Mouse (Mus musculus) kidney, embryonic 14.5 days (tissue): ENCODE results near the gene Adck1. TPM values are rescaled to one million over a fixed set of nuclear protein-coding genes. Genes with fewer than 3 reads are reported as not detected.
"Not testable (repeated sequence)": the region's sequence is repeated elsewhere in the genome, so short reads cannot be mapped to it uniquely, and the experiment has no call there.

Experiments
- ATAC-seq: fragments of 200-750 bp; cut with Nextera tagmentation; 2 replicates; pipeline ENCODE4 v1.8.0; 2017; ENCODE audit warnings: moderate number of reproducible peaks, mild to moderate bottlenecking, moderate TSS enrichment, moderate library complexity; ENCODE audit not compliant: low FRiP score, low TSS enrichment
- H3K27ac ChIP-seq: fragments of 300-500 bp; sonication (generic); 2 replicates; pipeline ENCODE4 v1.5.1; 2014; ENCODE audit warnings: low read depth, mild to moderate bottlenecking, low read length, moderate library complexity, mixed read lengths
- H3K27me3 ChIP-seq: fragments of 300-500 bp; sonication (generic); 2 replicates; pipeline ENCODE4 v1.6.1; 2014; ENCODE audit warnings: mild to moderate bottlenecking, low read length; ENCODE audit not compliant: control insufficient read depth, insufficient read depth
- H3K36me3 ChIP-seq: fragments of 300-500 bp; sonication (generic); 2 replicates; pipeline ENCODE4 v1.6.1; 2014; ENCODE audit warnings: low read length, mixed read lengths; ENCODE audit not compliant: control insufficient read depth, insufficient read depth
- H3K4me1 ChIP-seq: fragments of 300-500 bp; sonication (generic); 2 replicates; pipeline ENCODE4 v1.6.1; 2014; ENCODE audit warnings: low read length, mixed read lengths; ENCODE audit not compliant: control insufficient read depth, insufficient read depth
- H3K4me2 ChIP-seq: fragments of 300-500 bp; sonication (generic); replicated peaks from 2 replicates; pipeline ENCODE4 v1.6.1; 2014; ENCODE audit warnings: low read depth, mild to moderate bottlenecking, low read length
- H3K4me3 ChIP-seq: fragments of 300-500 bp; sonication (generic); 2 replicates; pipeline ENCODE4 v1.5.1; 2014; ENCODE audit warnings: mild to moderate bottlenecking, low read length
- H3K9ac ChIP-seq: fragments of 300-500 bp; sonication (generic); 2 replicates; pipeline ENCODE4 v1.6.1; 2014; ENCODE audit warnings: low read depth, mild to moderate bottlenecking, low read length, moderate library complexity
- H3K9me3 ChIP-seq: fragments of 300-500 bp; sonication (generic); 2 replicates; pipeline ENCODE4 v1.6.1; 2016; ENCODE audit warnings: low read length; ENCODE audit not compliant: control insufficient read depth
- WGBS: fragments of 180-500 bp; shearing (Covaris S2); extraction: QIAGEN DNeasy Blood & Tissue Kit; methylation state at CpG from one replicate; pipeline ENCODE4 v1.1.7; 2014; 5-methylcytosine and 5-hydroxymethylcytosine counted together
- polyA plus RNA-seq: library from polyadenylated mRNA; unstranded; fragments of >200 nt; fragmentation: Nextera tagmentation; extraction: Ambion mirVana; gene quantifications from 2 replicates; pipeline ENCODE4 v1.2.1, GENCODE M21; 2014

The Adck1 gene
- polyA plus RNA-seq, 1 experiment from 2014 or later, result 17.3 TPM

DNA sequence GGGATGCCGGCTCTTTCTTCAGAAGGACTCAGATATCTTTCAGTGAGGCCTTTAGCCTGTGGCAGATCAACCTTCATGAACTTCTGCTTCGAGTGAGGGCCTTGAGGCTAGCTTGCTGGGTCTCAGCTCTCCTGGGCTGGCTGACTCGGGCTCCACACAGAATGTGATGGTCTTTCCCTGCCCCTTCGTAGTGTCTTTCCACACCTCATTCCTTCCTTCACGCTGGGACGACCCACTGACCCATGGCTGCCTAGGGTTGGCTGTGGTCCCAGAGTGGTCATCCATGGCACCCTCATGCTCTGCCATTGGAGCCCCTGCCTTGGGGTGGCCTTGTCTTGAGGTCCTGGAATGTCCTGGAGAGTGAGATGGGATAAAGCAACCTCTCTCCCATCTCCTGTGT lies 100.7 kb downstream of the Adck1 start:
- Histone ChIP-seq H3K27me3 (no peaks in the 10 kb centered on the region), H3K27ac (no peak overlapping the region), H3K4me2 (no peak overlapping the region), H3K4me1 (no peaks in the 10 kb centered on the region), H3K4me3 (no peak overlapping the region), H3K9ac (no peak overlapping the region), H3K9me3 (no peaks in the 10 kb centered on the region), H3K36me3 (0 out of 2 replicates have a peak, but pooled peaks cover 2% of the 10 kb centered on the region)
- 91% methylated on average over 6 of the region's 6 CpGs for WGBS
- ATAC-seq, result no peak

GRCm38 (mm10) chr12:88463588-88464290 lies 103.4 kb downstream of the Adck1 start:
- H3K4me3 ChIP-seq, result no peak overlapping the region
- ATAC-seq, result peak; percentile 93
- H3K27me3 ChIP-seq, result no peaks in the 10 kb centered on the region
- no peaks in the 10 kb centered on the region for H3K9me3 ChIP-seq
- no peak overlapping the region for H3K9ac ChIP-seq
- no peak overlapping the region for H3K4me2 ChIP-seq
- no peak overlapping the region for H3K27ac ChIP-seq
- 67% methylated on average over 10 of the region's 10 CpGs for WGBS
- H3K4me1 ChIP-seq, result no peaks in the 10 kb centered on the region
- 0 out of 2 replicates have a peak, but pooled peaks cover 2% of the 10 kb centered on the region for H3K36me3 ChIP-seq

DNA sequence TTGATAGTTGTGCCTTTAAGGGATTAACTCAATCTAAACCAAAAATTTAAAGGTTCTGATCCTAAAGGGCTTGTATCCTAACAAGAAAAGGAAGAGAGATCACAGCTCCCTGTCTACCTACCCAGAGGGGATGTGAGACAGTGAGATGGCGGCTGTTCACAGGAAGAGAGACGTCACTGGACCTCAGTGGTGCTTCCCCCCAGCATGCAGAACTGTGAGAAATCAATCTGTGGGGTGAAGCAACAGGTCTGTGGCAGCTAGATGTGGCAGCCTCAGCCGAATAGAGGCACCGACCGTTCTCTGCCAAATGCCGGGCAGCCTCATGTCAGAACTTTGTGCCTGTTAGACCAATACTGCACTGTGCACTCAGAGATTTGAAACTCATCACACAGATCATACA lies 106.4 kb downstream of the Adck1 start:
- Histone ChIP-seq H3K4me1 (no peaks in the 10 kb centered on the region), H3K9ac (no peak overlapping the region), H3K4me3 (no peak overlapping the region), H3K9me3 (no peaks in the 10 kb centered on the region), H3K27me3 (no peaks in the 10 kb centered on the region), H3K27ac (no peak overlapping the region), H3K36me3 (no peaks in the 10 kb centered on the region), H3K4me2 (no peak overlapping the region)
- 83% methylated on average over 6 of the region's 6 CpGs for WGBS
- ATAC-seq, result no peak

DNA sequence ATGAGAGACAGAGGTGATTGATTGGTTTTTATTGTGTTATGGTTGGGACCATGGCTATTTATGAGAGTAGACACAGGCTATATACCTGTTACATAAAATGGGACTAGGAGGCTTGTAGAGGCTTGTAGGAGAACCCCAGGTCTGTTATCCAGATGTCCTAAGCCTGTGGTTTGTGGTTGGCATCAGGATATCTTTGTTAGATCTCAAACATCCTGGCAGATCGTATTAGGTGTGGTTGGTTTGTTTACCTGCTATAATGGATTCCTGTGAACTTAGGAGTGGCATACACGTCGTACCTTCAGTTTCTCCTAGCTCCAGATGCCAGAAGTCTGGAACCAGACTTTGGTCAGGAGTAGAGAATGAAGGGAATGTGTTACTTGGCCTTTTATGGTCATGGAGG lies 106.9 kb downstream of the Adck1 start:
- WGBS, result 82% methylated on average over 3 of the region's 3 CpGs
- Histone ChIP-seq H3K4me2 (no peak overlapping the region), H3K4me3 (no peak overlapping the region)

GRCm38 (mm10) chr12:88467935-88468465 lies 107.6 kb downstream of the Adck1 start:
- no peaks in the 10 kb centered on the region for H3K9me3 ChIP-seq
- no peak for ATAC-seq
- no peaks in the 10 kb centered on the region for H3K27me3 ChIP-seq
- no peak overlapping the region for H3K4me2 ChIP-seq
- no peak overlapping the region for H3K9ac ChIP-seq
- H3K36me3 ChIP-seq, result no peaks in the 10 kb centered on the region
- no peaks in the 10 kb centered on the region for H3K4me1 ChIP-seq
- no peak overlapping the region for H3K27ac ChIP-seq
- no peak overlapping the region for H3K4me3 ChIP-seq
- 73% methylated on average over 5 of the region's 5 CpGs for WGBS

More for the DNA sequence above, 106.9 kb downstream of the Adck1 start:
- no peak for ATAC-seq
- H3K27me3 ChIP-seq, result no peaks in the 10 kb centered on the region
- no peak overlapping the region for H3K9ac ChIP-seq
- no peaks in the 10 kb centered on the region for H3K36me3 ChIP-seq
- no peaks in the 10 kb centered on the region for H3K9me3 ChIP-seq
- H3K4me1 ChIP-seq, result no peaks in the 10 kb centered on the region
- H3K27ac ChIP-seq, result no peak overlapping the region

GRCm38 (mm10) chr12:88468691-88469090 lies 108.3 kb downstream of the Adck1 start:
- Histone ChIP-seq H3K27me3 (no peaks in the 10 kb centered on the region), H3K36me3 (no peaks in the 10 kb centered on the region), H3K4me3 (no peak overlapping the region), H3K4me2 (no peak overlapping the region), H3K4me1 (no peaks in the 10 kb centered on the region), H3K9ac (no peak overlapping the region), H3K27ac (no peak overlapping the region), H3K9me3 (no peaks in the 10 kb centered on the region)
- 72% methylated on average over 6 of the region's 6 CpGs for WGBS
- ATAC-seq, result no peak

GRCm38 (mm10) chr12:88471884-88472283 lies 111.5 kb downstream of the Adck1 start:
- H3K27ac ChIP-seq, H3K4me3 ChIP-seq, H3K9me3 ChIP-seq, H3K9ac ChIP-seq, H3K36me3 ChIP-seq, H3K27me3 ChIP-seq, H3K4me1 ChIP-seq, ATAC-seq, H3K4me2 ChIP-seq: not testable (repeated sequence)
- WGBS, result 72% methylated on average over 10 of the region's 10 CpGs

GRCm38 (mm10) chr12:88472832-88473231 lies 112.5 kb downstream of the Adck1 start:
- no peak overlapping the region for H3K4me3 ChIP-seq
- H3K27ac ChIP-seq, result no peak overlapping the region
- no peak overlapping the region for H3K4me2 ChIP-seq
- no peaks in the 10 kb centered on the region for H3K4me1 ChIP-seq
- no peak overlapping the region for H3K9ac ChIP-seq
- no peaks in the 10 kb centered on the region for H3K9me3 ChIP-seq
- no peaks in the 10 kb centered on the region for H3K27me3 ChIP-seq
- WGBS, result 77% methylated on average over 3 of the region's 3 CpGs
- no peaks in the 10 kb centered on the region for H3K36me3 ChIP-seq
- no peak for ATAC-seq

DNA sequence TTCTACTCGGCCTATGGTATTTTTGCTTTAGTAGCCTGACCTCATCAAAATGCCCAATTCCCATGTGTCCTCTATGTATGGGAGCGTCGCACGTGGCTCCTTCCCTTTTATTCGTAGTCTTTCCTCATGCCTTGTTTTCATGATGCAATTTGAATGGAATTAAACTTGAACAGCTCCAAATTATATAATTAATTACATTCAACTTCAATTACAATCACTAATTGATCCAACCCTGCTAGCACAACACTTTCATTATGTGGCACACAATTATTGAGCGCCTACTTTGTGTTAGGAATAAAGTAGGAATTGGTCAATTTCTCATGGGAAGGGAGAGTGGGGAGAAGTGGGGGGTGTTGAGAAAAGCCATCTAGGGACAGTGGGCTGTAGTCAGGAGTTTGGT lies 113.4 kb downstream of the Adck1 start:
- H3K4me3 ChIP-seq, result no peak overlapping the region
- ATAC-seq, result no peak
- H3K9me3 ChIP-seq, result no peaks in the 10 kb centered on the region
- H3K4me2 ChIP-seq, result no peak overlapping the region
- H3K4me1 ChIP-seq, result no peaks in the 10 kb centered on the region
- 91% methylated on average over 6 of the region's 6 CpGs for WGBS
- no peaks in the 10 kb centered on the region for H3K27me3 ChIP-seq
- no peak overlapping the region for H3K9ac ChIP-seq
- H3K27ac ChIP-seq, result no peak overlapping the region
- no peaks in the 10 kb centered on the region for H3K36me3 ChIP-seq
